Mouse (Mus musculus): Measurements from ENCODE around the gene Galnt7. TPM values are rescaled to one million over a fixed set of nuclear protein-coding genes. Genes with fewer than 3 reads are reported as not detected.

The Galnt7 gene
- polyA plus RNA-seq, 1 experiment from 2014 or later: 22.4 TPM

DNA sequence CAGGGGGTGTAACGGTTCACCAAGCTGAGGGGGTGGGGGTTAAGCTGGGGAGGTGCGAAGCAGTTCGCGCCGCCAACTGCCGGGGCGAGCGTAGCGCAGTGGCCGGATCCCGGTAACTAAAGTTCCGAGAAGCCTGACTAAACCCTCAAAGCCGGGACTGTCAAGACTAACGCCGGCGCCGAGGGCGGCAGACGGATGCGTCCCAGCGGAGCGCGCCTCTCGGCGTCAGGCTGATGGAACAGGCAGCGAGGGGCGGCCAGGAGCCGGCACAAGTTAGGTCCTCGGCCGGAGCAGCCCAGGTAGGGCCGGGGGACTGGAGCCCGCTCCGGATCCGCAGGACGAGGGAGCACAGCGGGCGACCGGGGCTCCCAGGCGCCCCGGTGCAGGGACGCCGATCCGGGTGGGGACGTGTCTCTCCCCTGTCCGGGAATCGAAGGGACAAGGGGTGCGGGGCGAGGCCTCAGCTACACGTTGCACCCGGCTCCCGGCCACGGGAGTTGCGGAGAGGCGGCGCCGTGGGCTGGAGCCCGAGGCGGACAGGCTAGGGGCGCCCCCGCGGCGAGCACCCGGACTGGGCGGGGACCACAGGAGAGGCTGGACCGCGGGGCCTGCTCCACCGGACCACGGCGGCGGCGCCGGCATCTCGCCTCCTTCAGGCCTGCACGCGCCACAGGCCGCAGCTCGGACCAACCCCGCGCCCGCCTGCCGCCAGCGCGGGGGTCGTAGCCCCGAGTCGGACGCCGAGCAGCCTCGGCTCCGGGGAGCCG is 960 bp downstream of the Galnt7 start:
- peaks cover 35% of the 10 kb centered on the region for H3K4me1 ChIP-seq (ENCODE audit: insufficient read depth, low read length)
- peak; percentile 86 for ATAC-seq (ENCODE audit: low FRiP score, low TSS enrichment)
- no peaks in the 10 kb centered on the region for H3K9me3 ChIP-seq (ENCODE audit: low read length)
- H3K27me3 ChIP-seq (ENCODE audit: insufficient read depth, low read length): no peaks in the 10 kb centered on the region
- peak overlapping the region; percentile 89 for H3K4me2 ChIP-seq (replicated peaks; ENCODE audit: low read depth, low read length)
- no peaks in the 10 kb centered on the region for H3K36me3 ChIP-seq (ENCODE audit: insufficient read depth, low read length)
- WGBS: under 1% methylated on average over 78 of the region's 91 CpGs
- peak overlapping the region; percentile 89 for H3K4me3 ChIP-seq (ENCODE audit: low read length)
- H3K27ac ChIP-seq (ENCODE audit: low read length): peak overlapping the region; percentile 98
- peak overlapping the region; percentile 90 for H3K9ac ChIP-seq (replicated peaks; ENCODE audit: low read length)

DNA sequence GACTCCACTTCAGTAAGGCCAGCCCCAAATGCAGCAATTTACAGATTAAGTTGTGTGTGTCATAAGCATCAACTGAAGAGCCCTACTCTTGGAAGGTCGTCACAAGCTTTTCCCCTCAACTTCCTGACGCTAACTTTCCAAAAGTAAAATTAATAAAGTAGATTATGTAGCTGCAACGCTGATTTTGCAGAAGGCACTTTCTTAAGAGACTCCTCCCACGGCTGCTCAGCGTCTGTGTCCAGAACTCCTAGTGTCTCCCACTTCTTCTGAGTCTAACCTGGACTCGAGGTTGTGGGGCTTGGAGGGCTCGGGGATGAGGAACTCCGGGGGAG is 1.5 kb downstream of the Galnt7 start:
- no peaks in the 10 kb centered on the region for H3K36me3 ChIP-seq (ENCODE audit: insufficient read depth, low read length)
- under 1% methylated on average over 8 of the region's 8 CpGs for WGBS
- H3K4me2 ChIP-seq (replicated peaks; ENCODE audit: low read depth, low read length): peak overlapping the region; percentile 89
- no peak; the same call in 1 of the 2 replicates for ATAC-seq (ENCODE audit: low FRiP score, low TSS enrichment)
- peak overlapping the region; percentile 90 for H3K9ac ChIP-seq (replicated peaks; ENCODE audit: low read length)
- peak overlapping the region; percentile 98 for H3K27ac ChIP-seq (ENCODE audit: low read length)
- peaks cover 37% of the 10 kb centered on the region for H3K4me1 ChIP-seq (ENCODE audit: insufficient read depth, low read length)
- H3K27me3 ChIP-seq (ENCODE audit: insufficient read depth, low read length): no peaks in the 10 kb centered on the region
- H3K9me3 ChIP-seq (ENCODE audit: low read length): no peaks in the 10 kb centered on the region
- H3K4me3 ChIP-seq (ENCODE audit: low read length): peak overlapping the region; percentile 89

DNA sequence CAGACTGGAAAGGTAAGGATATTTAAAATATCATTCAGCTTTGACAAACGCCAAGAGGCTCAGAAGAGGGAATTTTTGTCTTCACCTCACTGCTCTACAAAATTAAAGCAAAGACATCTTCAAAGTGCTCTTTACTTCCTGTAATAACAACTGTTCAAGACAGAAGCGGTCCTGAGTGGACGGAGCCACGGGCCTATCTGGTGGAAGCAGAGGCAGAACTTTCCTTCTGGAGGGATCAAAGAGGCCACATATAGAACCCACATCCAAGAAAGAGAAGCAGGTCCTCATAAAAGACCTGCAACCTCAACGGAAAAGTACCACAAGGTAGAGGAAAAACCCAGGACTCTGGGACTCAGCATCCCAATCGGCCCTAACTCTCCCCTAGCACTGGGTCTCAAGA is 2.6 kb downstream of the Galnt7 start:
- H3K9ac ChIP-seq (replicated peaks; ENCODE audit: low read length): no peak overlapping the region
- no peaks in the 10 kb centered on the region for H3K27me3 ChIP-seq (ENCODE audit: insufficient read depth, low read length)
- no peak overlapping the region for H3K27ac ChIP-seq (ENCODE audit: low read length)
- WGBS: 71% methylated on average over 6 of the region's 6 CpGs
- no peak overlapping the region for H3K4me2 ChIP-seq (replicated peaks; ENCODE audit: low read depth, low read length)
- ATAC-seq (ENCODE audit: low FRiP score, low TSS enrichment): no peak
- H3K4me3 ChIP-seq (ENCODE audit: low read length): no peak overlapping the region
- H3K36me3 ChIP-seq (ENCODE audit: insufficient read depth, low read length): no peaks in the 10 kb centered on the region
- peaks cover 37% of the 10 kb centered on the region for H3K4me1 ChIP-seq (ENCODE audit: insufficient read depth, low read length)
- no peaks in the 10 kb centered on the region for H3K9me3 ChIP-seq (ENCODE audit: low read length)

DNA sequence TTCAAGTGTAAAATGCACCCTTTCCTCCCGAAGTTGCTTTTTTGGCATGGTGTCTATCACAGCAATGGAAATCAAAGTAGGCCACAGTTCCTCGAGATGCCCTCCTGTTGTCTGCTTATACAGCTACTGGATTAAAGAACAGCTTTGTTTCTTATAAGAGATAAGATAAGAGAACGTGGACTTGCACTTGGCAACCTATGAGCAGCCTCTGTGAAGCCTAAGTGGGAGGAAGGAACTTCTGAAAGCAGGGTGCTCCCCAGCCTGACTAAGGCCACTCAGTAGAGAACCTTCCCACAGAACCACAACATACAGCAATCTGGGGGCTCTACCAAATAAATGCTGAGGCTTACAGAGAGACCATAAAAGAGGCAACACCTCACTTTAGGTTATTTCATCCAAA is 5.3 kb downstream of the Galnt7 start:
- peaks cover 25% of the 10 kb centered on the region for H3K4me1 ChIP-seq (ENCODE audit: insufficient read depth, low read length)
- no peak overlapping the region for H3K27ac ChIP-seq (ENCODE audit: low read length)
- no peak overlapping the region for H3K4me2 ChIP-seq (replicated peaks; ENCODE audit: low read depth, low read length)
- WGBS: 38% methylated on average over 3 of the region's 3 CpGs
- H3K9ac ChIP-seq (replicated peaks; ENCODE audit: low read length): no peak overlapping the region
- H3K36me3 ChIP-seq (ENCODE audit: insufficient read depth, low read length): no peaks in the 10 kb centered on the region
- H3K4me3 ChIP-seq (ENCODE audit: low read length): no peak overlapping the region
- no peaks in the 10 kb centered on the region for H3K9me3 ChIP-seq (ENCODE audit: low read length)
- H3K27me3 ChIP-seq (ENCODE audit: insufficient read depth, low read length): no peaks in the 10 kb centered on the region
- no peak for ATAC-seq (ENCODE audit: low FRiP score, low TSS enrichment)

DNA sequence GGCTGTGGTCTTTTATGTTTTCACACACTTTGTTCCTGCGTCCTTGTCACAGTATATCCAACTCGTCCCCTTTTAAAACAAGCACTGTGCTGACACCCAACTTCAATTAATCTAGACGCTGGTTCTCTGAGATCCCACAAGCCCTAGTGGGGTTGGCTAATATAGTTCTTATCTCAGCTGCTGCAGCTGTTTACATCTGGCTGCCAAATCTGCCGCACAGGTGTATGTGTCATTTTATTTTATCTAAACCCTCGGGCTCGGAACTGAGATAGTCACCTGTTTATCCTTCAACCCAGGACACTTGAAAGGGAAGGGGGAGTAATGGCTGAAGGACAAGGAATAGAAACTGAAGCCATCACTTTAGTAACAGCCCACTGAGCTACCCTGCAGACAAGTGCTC is 8.6 kb downstream of the Galnt7 start:
- Histone ChIP-seq H3K9ac (replicated peaks; ENCODE audit: low read length) (no peak overlapping the region), H3K27ac (ENCODE audit: low read length) (no peak overlapping the region), H3K36me3 (ENCODE audit: insufficient read depth, low read length) (no peaks in the 10 kb centered on the region), H3K9me3 (ENCODE audit: low read length) (no peaks in the 10 kb centered on the region), H3K4me2 (replicated peaks; ENCODE audit: low read depth, low read length) (no peak overlapping the region), H3K4me1 (ENCODE audit: insufficient read depth, low read length) (peaks cover 15% of the 10 kb centered on the region), H3K27me3 (ENCODE audit: insufficient read depth, low read length) (no peaks in the 10 kb centered on the region), H3K4me3 (ENCODE audit: low read length) (no peak overlapping the region)
- WGBS: 78% methylated on average over 6 of the region's 6 CpGs
- no peak for ATAC-seq (ENCODE audit: low FRiP score, low TSS enrichment)

DNA sequence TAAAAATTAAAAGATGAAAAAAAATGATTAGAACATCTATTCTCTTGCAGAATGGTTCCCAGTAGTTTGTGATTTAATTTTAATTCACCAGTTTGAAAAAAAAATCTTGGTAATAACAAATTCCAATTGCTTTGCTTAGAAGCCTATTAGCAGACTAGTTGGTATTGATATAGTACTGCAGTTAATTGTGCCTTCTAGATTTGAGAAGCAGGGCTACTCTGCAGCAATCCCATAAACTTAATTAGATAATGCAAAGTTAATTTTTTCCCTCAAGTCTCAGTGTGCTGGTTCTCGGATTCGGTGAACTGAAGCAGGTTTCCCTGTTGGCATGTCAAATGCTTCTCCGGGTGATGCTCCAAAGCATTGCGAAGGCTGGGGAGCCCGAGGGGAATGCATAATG is 10.1 kb downstream of the Galnt7 start:
- H3K27me3 ChIP-seq (ENCODE audit: insufficient read depth, low read length): no peaks in the 10 kb centered on the region
- no peak overlapping the region for H3K4me3 ChIP-seq (ENCODE audit: low read length)
- no peak overlapping the region for H3K27ac ChIP-seq (ENCODE audit: low read length)
- ATAC-seq (ENCODE audit: low FRiP score, low TSS enrichment): no peak
- H3K36me3 ChIP-seq (ENCODE audit: insufficient read depth, low read length): no peaks in the 10 kb centered on the region
- H3K4me1 ChIP-seq (ENCODE audit: insufficient read depth, low read length): peaks cover 10% of the 10 kb centered on the region
- no peak overlapping the region for H3K4me2 ChIP-seq (replicated peaks; ENCODE audit: low read depth, low read length)
- 58% methylated on average over 5 of the region's 5 CpGs for WGBS
- no peaks in the 10 kb centered on the region for H3K9me3 ChIP-seq (ENCODE audit: low read length)
- no peak overlapping the region for H3K9ac ChIP-seq (replicated peaks; ENCODE audit: low read length)

DNA sequence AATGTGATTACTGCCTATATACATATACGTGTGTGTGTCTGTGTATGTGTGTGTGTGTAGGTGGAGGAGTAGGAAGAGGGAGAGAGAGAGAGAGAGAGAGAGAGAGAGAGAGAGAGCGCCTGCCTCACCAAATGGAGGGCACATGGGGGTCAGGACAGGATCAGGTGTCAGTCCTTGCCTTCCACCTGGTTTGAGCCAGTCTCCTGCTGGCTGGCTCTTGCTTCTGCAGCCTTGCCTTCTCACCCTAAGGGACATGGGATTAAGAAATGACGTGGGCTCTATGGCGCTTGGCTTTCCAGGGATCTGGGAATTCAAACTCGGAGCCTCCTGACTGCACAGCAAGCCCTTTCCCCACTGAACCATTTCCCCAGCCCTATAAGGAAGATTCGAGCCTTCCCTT is 13.9 kb downstream of the Galnt7 start:
- no peaks in the 10 kb centered on the region for H3K27me3 ChIP-seq (ENCODE audit: insufficient read depth, low read length)

DNA sequence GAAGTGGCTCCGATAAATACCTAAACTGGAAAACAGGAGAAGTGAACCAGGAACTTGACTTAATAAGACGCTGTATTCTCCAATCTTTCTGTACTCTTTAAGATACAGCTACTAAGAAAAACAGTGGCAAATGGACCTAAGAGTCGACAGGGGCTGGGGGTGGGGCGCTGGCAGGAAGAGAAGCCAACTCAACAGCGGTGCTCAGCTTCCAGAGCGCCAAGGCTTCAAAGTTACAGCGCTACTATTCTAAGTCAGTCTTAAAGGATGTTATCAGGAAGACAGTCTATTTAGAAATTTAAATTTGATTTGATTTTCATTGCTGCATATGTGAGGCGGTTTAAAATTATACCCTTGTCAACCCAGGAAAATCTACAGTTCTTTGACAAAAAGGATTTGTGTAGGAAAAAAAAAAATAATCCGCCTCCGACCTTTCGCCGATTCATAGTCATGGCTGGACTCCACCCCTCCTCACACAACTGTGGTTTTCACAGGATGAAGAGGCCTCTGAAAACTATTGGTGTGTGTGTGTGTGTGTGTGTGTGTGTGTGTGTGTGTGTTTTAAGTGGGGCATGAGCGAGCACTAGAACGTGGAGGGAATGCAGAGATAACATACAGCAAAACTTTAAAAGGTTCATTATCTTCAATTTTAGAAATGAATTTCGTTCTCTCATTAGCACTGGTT is 15.1 kb downstream of the Galnt7 start:
- Histone ChIP-seq H3K36me3 (ENCODE audit: insufficient read depth, low read length) (no peaks in the 10 kb centered on the region), H3K27me3 (ENCODE audit: insufficient read depth, low read length) (no peaks in the 10 kb centered on the region), H3K4me1 (ENCODE audit: insufficient read depth, low read length) (peaks cover 4% of the 10 kb centered on the region; the same call in 1 of the 2 replicates), H3K9ac (replicated peaks; ENCODE audit: low read length) (no peak overlapping the region), H3K4me2 (replicated peaks; ENCODE audit: low read depth, low read length) (no peak overlapping the region), H3K27ac (ENCODE audit: low read length) (no peak overlapping the region), H3K4me3 (ENCODE audit: low read length) (no peak overlapping the region), H3K9me3 (ENCODE audit: low read length) (no peaks in the 10 kb centered on the region)
- no peak for ATAC-seq (ENCODE audit: low FRiP score, low TSS enrichment)
- WGBS: 79% methylated on average over 15 of the region's 15 CpGs

More for the DNA sequence above, 13.9 kb downstream of the Galnt7 start:
- no peak overlapping the region for H3K4me2 ChIP-seq (replicated peaks; ENCODE audit: low read depth, low read length)
- no peak overlapping the region for H3K27ac ChIP-seq (ENCODE audit: low read length)
- no peaks in the 10 kb centered on the region for H3K9me3 ChIP-seq (ENCODE audit: low read length)
- no peak overlapping the region for H3K4me3 ChIP-seq (ENCODE audit: low read length)
- H3K9ac ChIP-seq (replicated peaks; ENCODE audit: low read length): no peak overlapping the region
- peak; percentile 40; the same call in 1 of the 2 replicates for ATAC-seq (ENCODE audit: low FRiP score, low TSS enrichment)
- H3K36me3 ChIP-seq (ENCODE audit: insufficient read depth, low read length): no peaks in the 10 kb centered on the region
- WGBS: 65% methylated on average over 6 of the region's 6 CpGs
- peaks cover 4% of the 10 kb centered on the region; the same call in 1 of the 2 replicates for H3K4me1 ChIP-seq (ENCODE audit: insufficient read depth, low read length)

DNA sequence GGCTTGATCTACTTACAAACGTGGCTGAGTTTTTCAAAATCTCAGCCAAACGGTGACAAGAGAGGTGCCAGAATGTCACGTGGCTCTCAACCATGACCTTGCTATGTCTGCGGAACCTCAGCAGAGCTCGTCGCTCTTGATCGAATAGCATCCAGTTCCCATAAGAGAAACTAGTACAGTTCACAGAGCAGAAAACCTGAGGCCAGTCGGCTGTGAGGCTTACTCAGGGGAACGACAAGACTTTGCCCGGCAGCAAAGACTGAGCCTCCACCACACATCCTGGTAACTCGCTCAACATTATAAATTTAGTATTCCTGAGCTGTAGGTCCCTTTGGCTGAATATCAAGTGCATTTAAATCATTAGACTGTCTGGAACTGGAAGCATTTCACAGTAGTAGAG is 16.1 kb downstream of the Galnt7 start:
- peak; percentile 63; the same call in 1 of the 2 replicates for ATAC-seq (ENCODE audit: low FRiP score, low TSS enrichment)
- 35% methylated on average over 11 of the region's 11 CpGs for WGBS

DNA sequence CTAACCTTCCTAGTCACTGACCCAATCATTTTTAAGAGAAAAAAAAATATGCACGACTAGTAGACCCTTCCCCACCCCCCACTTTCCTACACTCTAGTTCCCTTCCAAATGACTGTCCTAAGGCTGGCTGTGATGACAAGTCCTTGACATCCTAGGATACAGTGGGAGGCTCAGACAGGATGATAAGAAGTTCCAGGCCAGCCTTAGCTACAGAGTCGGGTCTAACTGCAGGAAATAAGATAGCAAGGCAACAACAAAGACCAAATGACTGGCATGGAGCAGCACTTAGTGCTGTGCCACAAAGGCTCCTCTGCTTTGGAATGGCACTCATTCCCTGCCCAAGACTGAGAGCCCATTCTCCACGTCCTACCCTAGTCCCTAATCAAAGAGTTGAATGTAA is 16.6 kb downstream of the Galnt7 start:
- no peaks in the 10 kb centered on the region for H3K27me3 ChIP-seq (ENCODE audit: insufficient read depth, low read length)
- H3K27ac ChIP-seq (ENCODE audit: low read length): no peak overlapping the region
- no peak overlapping the region for H3K9ac ChIP-seq (replicated peaks; ENCODE audit: low read length)
- peaks cover 4% of the 10 kb centered on the region; the same call in 1 of the 2 replicates for H3K4me1 ChIP-seq (ENCODE audit: insufficient read depth, low read length)
- no peak for ATAC-seq (ENCODE audit: low FRiP score, low TSS enrichment)
- no peak overlapping the region for H3K4me3 ChIP-seq (ENCODE audit: low read length)
- no peaks in the 10 kb centered on the region for H3K9me3 ChIP-seq (ENCODE audit: low read length)
- WGBS: 67% methylated on average over 3 of the region's 3 CpGs
- H3K36me3 ChIP-seq (ENCODE audit: insufficient read depth, low read length): no peaks in the 10 kb centered on the region
- 0 out of 2 replicates have a peak overlapping the region, but pooled peaks have one; percentile 1 for H3K4me2 ChIP-seq (replicated peaks; ENCODE audit: low read depth, low read length)

More for the DNA sequence above, 16.1 kb downstream of the Galnt7 start:
- peaks cover 4% of the 10 kb centered on the region; the same call in 1 of the 2 replicates for H3K4me1 ChIP-seq (ENCODE audit: insufficient read depth, low read length)
- H3K4me2 ChIP-seq (replicated peaks; ENCODE audit: low read depth, low read length): 0 out of 2 replicates have a peak overlapping the region, but pooled peaks have one; percentile 1
- no peaks in the 10 kb centered on the region for H3K36me3 ChIP-seq (ENCODE audit: insufficient read depth, low read length)
- no peak overlapping the region for H3K9ac ChIP-seq (replicated peaks; ENCODE audit: low read length)
- H3K4me3 ChIP-seq (ENCODE audit: low read length): no peak overlapping the region
- H3K9me3 ChIP-seq (ENCODE audit: low read length): no peaks in the 10 kb centered on the region
- H3K27me3 ChIP-seq (ENCODE audit: insufficient read depth, low read length): no peaks in the 10 kb centered on the region
- no peak overlapping the region for H3K27ac ChIP-seq (ENCODE audit: low read length)

All from kidney, embryonic 16.5 days (tissue).